Mouse (Mus musculus) lung, postnatal 0 days (tissue): ENCODE data around the gene Col6a6.

Experiments used
- CTCF ChIP-seq: IDR thresholded peaks from 2 replicates; pipeline ENCODE4 v1.5.1; 2016; ENCODE audit warnings: antibody characterized with exemption, mild to moderate bottlenecking
- EP300 ChIP-seq: IDR thresholded peaks from 2 replicates; pipeline ENCODE4 v1.6.1; 2016; ENCODE audit warnings: antibody characterized with exemption, mild to moderate bottlenecking, control low read depth

- TF ChIP-seq CTCF (no peak), EP300 (no peak)
Observed at GRCm38 (mm10) chr9:105763625-105764024, 64.3 kb downstream of the Col6a6 start.
